Mouse (Mus musculus) neural tube, embryonic 12.5 days (tissue): ENCODE measurements around the gene Ephb4. TPM values are rescaled to one million over a fixed set of nuclear protein-coding genes. Genes with fewer than 3 reads are reported as not detected.

Experiments
- ATAC-seq: fragments of 200-750 bp; cut with Nextera tagmentation; 2 replicates; pipeline ENCODE4 v1.8.0; 2017; ENCODE audit warnings: low read depth, mild to moderate bottlenecking, moderate TSS enrichment, moderate library complexity; ENCODE audit not compliant: low FRiP score
- H3K27ac ChIP-seq: fragments of 300-500 bp; sonication (generic); 2 replicates; pipeline ENCODE4 v1.5.1; 2016
- H3K27me3 ChIP-seq: fragments of 300-500 bp; sonication (generic); replicated peaks from 2 replicates; pipeline ENCODE4 v1.6.1; 2016; ENCODE audit warnings: mild to moderate bottlenecking
- H3K36me3 ChIP-seq: fragments of 300-500 bp; sonication (generic); 2 replicates; pipeline ENCODE4 v1.6.1; 2016; ENCODE audit warnings: mild to moderate bottlenecking
- H3K4me1 ChIP-seq: fragments of 300-500 bp; sonication (generic); 2 replicates; pipeline ENCODE4 v1.6.1; 2016
- H3K4me2 ChIP-seq: fragments of 300-500 bp; sonication (generic); replicated peaks from 2 replicates; pipeline ENCODE4 v1.6.1; 2016; ENCODE audit warnings: mild to moderate bottlenecking
- H3K4me3 ChIP-seq: fragments of 300-500 bp; sonication (generic); 2 replicates; pipeline ENCODE4 v1.5.1; 2016
- H3K9ac ChIP-seq: fragments of 300-500 bp; sonication (generic); 2 replicates; pipeline ENCODE4 v1.6.1; 2016; ENCODE audit warnings: mild to moderate bottlenecking
- H3K9me3 ChIP-seq: fragments of 300-500 bp; sonication (generic); 2 replicates; pipeline ENCODE4 v1.6.1; 2016; ENCODE audit warnings: mild to moderate bottlenecking
- WGBS: fragments of 180-500 bp; shearing (Covaris S2); methylation state at CpG from one replicate; pipeline ENCODE4 v1.1.7; 2016; 5-methylcytosine and 5-hydroxymethylcytosine counted together
- polyA plus RNA-seq: library from polyadenylated mRNA; unstranded; fragments of >200 nt; fragmentation: Nextera tagmentation; extraction: Ambion mirVana; gene quantifications from 2 replicates; pipeline ENCODE4 v1.2.1, GENCODE M21; 2016

Gene Ephb4
- polyA plus RNA-seq, 1 experiment from 2014 or later, result 28.1 TPM

DNA sequence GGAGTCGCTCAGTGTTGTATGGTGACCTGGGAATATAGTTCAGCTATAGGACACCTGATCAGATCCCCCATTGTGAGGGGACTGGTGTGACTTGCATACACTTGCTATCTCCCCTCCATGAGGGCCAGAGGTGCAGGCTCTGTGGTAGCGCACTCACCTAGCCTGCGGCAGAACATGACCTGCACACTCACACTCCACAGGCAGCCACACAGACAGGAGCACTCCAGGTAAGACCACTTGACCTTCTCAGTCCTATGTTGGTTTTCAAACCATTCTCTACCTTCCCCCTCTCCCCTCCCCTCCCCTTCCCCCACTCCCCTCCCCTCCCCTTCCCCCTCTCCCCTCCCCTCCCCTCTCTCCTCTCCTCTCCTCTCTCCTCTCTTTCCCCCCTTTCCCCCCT, 60.6 kb downstream of the Ephb4 start:
- H3K27me3 ChIP-seq, result no peaks in the 10 kb centered on the region
- peaks cover 8% of the 10 kb centered on the region for H3K4me1 ChIP-seq
- 94% methylated on average over 3 of the region's 3 CpGs for WGBS
- no peak overlapping the region for H3K27ac ChIP-seq
- no peak overlapping the region for H3K4me2 ChIP-seq
- H3K9ac ChIP-seq, result no peak overlapping the region
- H3K36me3 ChIP-seq, result no peaks in the 10 kb centered on the region
- H3K9me3 ChIP-seq, result no peaks in the 10 kb centered on the region
- no peak overlapping the region for H3K4me3 ChIP-seq
- ATAC-seq, result no peak

DNA sequence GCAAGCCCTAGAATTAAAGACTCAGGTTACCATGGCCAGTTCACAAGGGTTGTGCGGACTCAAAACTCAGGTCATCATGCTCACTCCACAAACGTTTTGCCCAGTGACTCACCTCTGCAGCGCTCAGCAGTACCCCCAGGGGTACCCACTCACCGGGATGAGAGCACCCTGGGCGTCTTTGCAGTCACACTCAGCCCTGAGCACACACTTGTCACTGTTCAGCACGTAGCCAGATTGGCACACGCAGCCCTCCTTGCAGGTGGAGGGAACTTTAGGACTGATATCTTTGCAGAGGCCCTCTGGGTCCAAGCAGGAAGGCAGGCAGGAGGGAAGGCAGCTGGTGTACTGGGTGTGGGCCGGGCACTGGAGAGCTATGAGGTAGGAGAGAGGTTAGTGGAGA, 61.3 kb downstream of the Ephb4 start:
- no peak for ATAC-seq
- 73% methylated on average over 8 of the region's 8 CpGs for WGBS
- H3K4me2 ChIP-seq, result no peak overlapping the region
- peaks cover 8% of the 10 kb centered on the region for H3K4me1 ChIP-seq
- H3K27me3 ChIP-seq, result no peaks in the 10 kb centered on the region
- H3K4me3 ChIP-seq, result no peak overlapping the region
- H3K9ac ChIP-seq, result no peak overlapping the region
- no peaks in the 10 kb centered on the region for H3K9me3 ChIP-seq
- H3K36me3 ChIP-seq, result no peaks in the 10 kb centered on the region
- no peak overlapping the region for H3K27ac ChIP-seq

DNA sequence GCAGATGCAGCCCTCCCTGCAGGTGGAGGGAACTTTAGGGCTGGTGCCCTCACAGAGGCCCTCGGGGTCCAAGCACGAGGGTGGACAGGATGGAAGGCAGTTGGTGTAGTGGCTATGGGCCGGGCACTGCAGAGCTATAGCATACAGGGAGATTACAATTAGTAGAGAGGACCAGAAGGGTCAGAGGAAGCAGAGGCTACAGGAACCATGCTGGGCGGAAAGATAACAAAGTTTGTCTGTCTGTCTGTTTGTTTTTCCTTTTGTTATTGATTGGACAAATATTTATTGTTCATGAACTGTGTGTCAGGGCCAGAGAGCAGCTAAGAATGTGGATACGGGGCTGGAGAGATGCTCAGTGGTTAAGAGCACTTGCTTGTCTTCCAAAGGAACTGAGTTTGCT, 64.3 kb downstream of the Ephb4 start:
- Histone ChIP-seq H3K9me3 (no peaks in the 10 kb centered on the region), H3K4me1 (no peaks in the 10 kb centered on the region), H3K4me2 (no peak overlapping the region), H3K4me3 (no peak overlapping the region), H3K27me3 (no peaks in the 10 kb centered on the region), H3K9ac (no peak overlapping the region), H3K36me3 (no peaks in the 10 kb centered on the region), H3K27ac (no peak overlapping the region)
- 57% methylated on average over 5 of the region's 5 CpGs for WGBS
- no peak for ATAC-seq

DNA sequence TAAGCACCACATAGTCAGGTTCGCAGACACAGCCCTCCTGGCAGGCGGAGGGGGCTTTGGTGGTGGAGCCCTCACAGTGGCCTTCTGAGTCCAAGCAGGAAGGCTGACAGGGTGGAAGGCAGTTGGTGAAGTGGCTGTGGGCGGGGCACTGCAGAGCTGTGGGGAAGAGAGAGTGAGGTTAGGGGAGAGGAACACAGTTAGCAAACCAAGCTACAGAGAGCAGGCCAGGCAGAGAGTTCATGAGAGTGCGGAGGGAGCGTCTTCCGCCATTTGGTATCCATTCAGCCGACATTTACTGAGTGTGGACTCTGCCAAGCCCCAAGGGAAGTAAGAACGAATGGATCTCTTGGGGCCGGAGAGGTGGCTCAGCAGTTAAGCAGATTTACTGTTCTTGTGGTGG, 69.2 kb downstream of the Ephb4 start:
- H3K27me3 ChIP-seq, result no peaks in the 10 kb centered on the region
- H3K27ac ChIP-seq, result no peak overlapping the region
- no peaks in the 10 kb centered on the region for H3K9me3 ChIP-seq
- H3K36me3 ChIP-seq, result no peaks in the 10 kb centered on the region
- WGBS, result 73% methylated on average over 9 of the region's 9 CpGs
- H3K4me3 ChIP-seq, result no peak overlapping the region
- ATAC-seq, result no peak
- H3K9ac ChIP-seq, result no peak overlapping the region
- no peak overlapping the region for H3K4me2 ChIP-seq
- H3K4me1 ChIP-seq, result no peaks in the 10 kb centered on the region

DNA sequence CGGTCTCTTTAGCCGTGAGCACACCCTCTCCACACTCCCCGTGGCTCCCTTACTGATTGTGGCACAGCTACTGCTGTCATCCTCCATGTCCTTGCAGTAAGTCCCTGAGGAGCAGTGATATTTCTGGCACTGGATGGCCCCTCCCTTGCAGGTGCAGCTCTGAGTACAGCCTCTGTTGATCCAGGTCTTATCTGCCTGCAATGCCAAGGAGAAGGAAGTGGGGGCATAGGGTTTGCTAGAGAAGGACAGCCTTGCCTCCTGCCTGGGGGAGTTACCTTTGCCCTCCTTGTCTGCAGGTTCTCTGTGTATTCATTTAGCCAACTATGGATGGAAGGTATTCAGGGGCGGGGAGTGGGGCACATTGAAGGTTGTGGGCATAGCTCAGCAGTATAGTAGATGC, 69.9 kb downstream of the Ephb4 start:
- Histone ChIP-seq H3K27ac (no peak overlapping the region), H3K9me3 (no peaks in the 10 kb centered on the region), H3K4me3 (no peak overlapping the region), H3K27me3 (no peaks in the 10 kb centered on the region), H3K36me3 (no peaks in the 10 kb centered on the region), H3K4me2 (no peak overlapping the region), H3K9ac (no peak overlapping the region), H3K4me1 (no peaks in the 10 kb centered on the region)
- WGBS, result 85% methylated on average over 4 of the region's 4 CpGs
- no peak for ATAC-seq

DNA sequence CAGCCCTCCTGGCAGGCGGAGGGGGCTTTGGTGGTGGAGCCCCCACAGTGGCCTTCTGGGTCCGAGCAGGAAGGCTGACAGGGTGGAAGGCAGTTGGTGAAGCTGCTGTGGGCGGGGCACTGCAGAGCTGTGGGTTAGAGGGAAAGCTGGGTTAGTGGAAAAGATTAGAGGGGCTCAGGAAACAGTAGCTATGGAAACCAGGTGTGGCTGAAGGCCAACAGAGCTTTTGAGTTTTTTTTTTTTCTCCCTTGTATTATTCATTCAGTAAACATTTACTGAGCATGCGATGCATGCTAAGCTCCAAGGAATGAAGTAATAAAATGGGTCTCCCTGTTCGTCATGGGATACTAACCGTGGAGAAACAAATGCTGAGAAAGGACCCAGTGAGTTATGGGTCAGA, 75.7 kb downstream of the Ephb4 start:
- WGBS, result 72% methylated on average over 6 of the region's 6 CpGs
- ATAC-seq, result no peak
- no peak overlapping the region for H3K27ac ChIP-seq

More for the DNA sequence above, 75.7 kb downstream of the Ephb4 start:
- Histone ChIP-seq H3K9me3 (no peaks in the 10 kb centered on the region), H3K9ac (no peak overlapping the region), H3K4me2 (no peak overlapping the region), H3K4me1 (no peaks in the 10 kb centered on the region), H3K4me3 (no peak overlapping the region), H3K27me3 (no peaks in the 10 kb centered on the region), H3K36me3 (no peaks in the 10 kb centered on the region)

Other genes with a start within 250 kb of the Ephb4 start
- gene Trim56, start 233.9 kb upstream of the Ephb4 start, polyA plus RNA-seq, result 4.3 and 5.3 TPM in 2 replicates
- gene Muc3, start 200.8 kb upstream of the Ephb4 start, polyA plus RNA-seq, result not detected in 2 replicates
- gene Muc3a, start 137.7 kb upstream of the Ephb4 start, polyA plus RNA-seq, result not detected in 2 replicates
- 20.6 and 23.5 TPM in 2 replicates for gene Ache, start 62.6 kb upstream of the Ephb4 start, polyA plus RNA-seq
- gene Ufsp1, start 55.5 kb upstream of the Ephb4 start, polyA plus RNA-seq, result 11.4 and 11.6 TPM in 2 replicates
- 155 and 167 TPM in 2 replicates for gene Srrt, start 42.4 kb upstream of the Ephb4 start, polyA plus RNA-seq
- 31.7 and 36.2 TPM in 2 replicates for gene Trip6, start 35.7 kb upstream of the Ephb4 start, polyA plus RNA-seq
- 24.4 and 25.1 TPM in 2 replicates for gene Slc12a9, start 16.5 kb upstream of the Ephb4 start, polyA plus RNA-seq
- gene Zan, start 127.0 kb downstream of the Ephb4 start, polyA plus RNA-seq, result 0.04 and 0.09 TPM in 2 replicates
- gene Pop7, start 152.4 kb downstream of the Ephb4 start, polyA plus RNA-seq, result 65.4 and 71.0 TPM in 2 replicates
- 17.6 and 19.4 TPM in 2 replicates for gene Gigyf1, start 168.4 kb downstream of the Ephb4 start, polyA plus RNA-seq
- gene Epo, start 183.1 kb downstream of the Ephb4 start, polyA plus RNA-seq, result not detected in 2 replicates
- gene Gnb2, start 183.4 kb downstream of the Ephb4 start, polyA plus RNA-seq, result 468 and 494 TPM in 2 replicates
- 109 and 118 TPM in 2 replicates for gene Actl6b, start 203.4 kb downstream of the Ephb4 start, polyA plus RNA-seq
- gene Tfr2, start 219.7 kb downstream of the Ephb4 start, polyA plus RNA-seq, result 1.8 TPM in 2 replicates